Mouse (Mus musculus): ENCODE results near the gene Armc3. TPM values are rescaled to one million over a fixed set of nuclear protein-coding genes. Genes with fewer than 3 reads are reported as not detected.

Armc3 gene
- polyA plus RNA-seq, 1 experiment = 1.0 TPM

- Histone ChIP-seq H3K4me1 (ENCODE audit: control insufficient read depth, insufficient read depth, low read length) (no peaks in the 10 kb centered on the region), H3K4me3 (replicated peaks; ENCODE audit: extremely low read depth, low read depth, low read length) (no peak overlapping the region)
- DNase-seq = no peak
- WGBS = 64% methylated on average over 2 of the region's 2 CpGs
- TF ChIP-seq CTCF (IDR thresholded peaks at IDR 0.05; ENCODE audit: insufficient read depth, low read length) (no peak), POLR2A (IDR thresholded peaks at IDR 0.05; ENCODE audit: borderline replicate concordance, extremely low read depth, low read depth, low read length) (no peak)
Measured at GRCm38 (mm10) chr2:19265834-19266233, 66.7 kb downstream of the Armc3 start.

GRCm38 (mm10) chr2:19267396-19267795 lies 68.3 kb downstream of the Armc3 start:
- DNase-seq = no peak
- no peak for TF ChIP-seq POLR2A (IDR thresholded peaks at IDR 0.05; ENCODE audit: borderline replicate concordance, extremely low read depth, low read depth, low read length)
- TF ChIP-seq CTCF (IDR thresholded peaks at IDR 0.05; ENCODE audit: insufficient read depth, low read length) = no peak
- Histone ChIP-seq H3K4me3 (replicated peaks; ENCODE audit: extremely low read depth, low read depth, low read length) (no peak overlapping the region), H3K4me1 (ENCODE audit: control insufficient read depth, insufficient read depth, low read length) (no peaks in the 10 kb centered on the region)
- 47% methylated on average over 2 of the region's 2 CpGs for WGBS

DNA sequence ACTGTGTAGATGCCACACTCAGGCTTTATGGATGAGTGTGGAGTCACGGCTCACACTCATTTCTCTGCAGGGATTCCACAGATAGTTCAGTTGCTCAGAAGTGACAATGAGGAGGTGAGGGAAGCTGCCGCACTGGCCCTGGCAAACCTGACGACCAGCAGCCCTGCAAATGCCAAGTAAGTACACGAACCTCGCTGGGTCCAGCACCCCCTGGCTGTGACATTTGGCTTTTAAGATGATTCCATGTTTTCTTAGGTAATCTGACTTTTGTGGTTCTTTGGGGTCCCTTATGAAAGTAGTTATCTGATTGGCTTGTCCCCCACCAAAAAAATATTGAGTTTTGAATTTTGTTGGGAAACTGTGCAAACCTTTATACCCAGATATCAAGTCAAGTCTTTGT lies 70.9 kb downstream of the Armc3 start:
- TF ChIP-seq POLR2A (IDR thresholded peaks at IDR 0.05; ENCODE audit: borderline replicate concordance, extremely low read depth, low read depth, low read length) = no peak
- TF ChIP-seq CTCF (IDR thresholded peaks at IDR 0.05; ENCODE audit: insufficient read depth, low read length) = no peak
- WGBS = 43% methylated on average over 5 of the region's 5 CpGs
- DNase-seq = no peak
- Histone ChIP-seq H3K4me1 (ENCODE audit: control insufficient read depth, insufficient read depth, low read length) (no peaks in the 10 kb centered on the region), H3K4me3 (replicated peaks; ENCODE audit: extremely low read depth, low read depth, low read length) (no peak overlapping the region)

DNA sequence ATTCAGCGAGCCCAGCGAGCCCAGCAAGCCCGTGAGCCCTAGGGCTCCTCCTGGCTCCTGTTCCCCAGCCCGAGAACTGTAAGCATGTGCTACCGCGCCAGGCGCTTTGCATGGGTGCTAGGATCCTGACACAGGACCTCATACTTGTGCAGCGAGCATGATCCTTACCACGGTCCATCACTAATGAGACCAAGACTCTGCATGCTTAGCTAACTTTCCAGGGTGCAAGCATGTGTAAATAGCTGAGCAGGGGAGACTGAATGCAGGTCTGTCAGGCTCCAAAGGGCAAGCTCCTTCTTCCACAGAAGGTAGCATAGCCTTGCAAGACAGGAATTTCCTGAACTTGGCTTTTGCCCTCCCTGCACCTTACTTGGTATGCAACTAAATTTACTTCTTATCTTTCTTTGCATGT lies 71.6 kb downstream of the Armc3 start:
- no peaks in the 10 kb centered on the region for H3K4me1 ChIP-seq (ENCODE audit: control insufficient read depth, insufficient read depth, low read length)
- WGBS = 59% methylated on average over 9 of the region's 9 CpGs
- TF ChIP-seq POLR2A (IDR thresholded peaks at IDR 0.05; ENCODE audit: borderline replicate concordance, extremely low read depth, low read depth, low read length) = no peak
- TF ChIP-seq CTCF (IDR thresholded peaks at IDR 0.05; ENCODE audit: insufficient read depth, low read length) = no peak
- no peak overlapping the region for H3K4me3 ChIP-seq (replicated peaks; ENCODE audit: extremely low read depth, low read depth, low read length)
- no peak for DNase-seq

GRCm38 (mm10) chr2:19274583-19274982 lies 75.5 kb downstream of the Armc3 start:
- TF ChIP-seq CTCF (IDR thresholded peaks at IDR 0.05; ENCODE audit: insufficient read depth, low read length) (no peak), POLR2A (IDR thresholded peaks at IDR 0.05; ENCODE audit: borderline replicate concordance, extremely low read depth, low read depth, low read length) (no peak)
- no peak for DNase-seq
- WGBS = 37% methylated on average over 2 of the region's 2 CpGs
- Histone ChIP-seq H3K4me3 (replicated peaks; ENCODE audit: extremely low read depth, low read depth, low read length) (no peak overlapping the region), H3K4me1 (ENCODE audit: control insufficient read depth, insufficient read depth, low read length) (no peaks in the 10 kb centered on the region)

DNA sequence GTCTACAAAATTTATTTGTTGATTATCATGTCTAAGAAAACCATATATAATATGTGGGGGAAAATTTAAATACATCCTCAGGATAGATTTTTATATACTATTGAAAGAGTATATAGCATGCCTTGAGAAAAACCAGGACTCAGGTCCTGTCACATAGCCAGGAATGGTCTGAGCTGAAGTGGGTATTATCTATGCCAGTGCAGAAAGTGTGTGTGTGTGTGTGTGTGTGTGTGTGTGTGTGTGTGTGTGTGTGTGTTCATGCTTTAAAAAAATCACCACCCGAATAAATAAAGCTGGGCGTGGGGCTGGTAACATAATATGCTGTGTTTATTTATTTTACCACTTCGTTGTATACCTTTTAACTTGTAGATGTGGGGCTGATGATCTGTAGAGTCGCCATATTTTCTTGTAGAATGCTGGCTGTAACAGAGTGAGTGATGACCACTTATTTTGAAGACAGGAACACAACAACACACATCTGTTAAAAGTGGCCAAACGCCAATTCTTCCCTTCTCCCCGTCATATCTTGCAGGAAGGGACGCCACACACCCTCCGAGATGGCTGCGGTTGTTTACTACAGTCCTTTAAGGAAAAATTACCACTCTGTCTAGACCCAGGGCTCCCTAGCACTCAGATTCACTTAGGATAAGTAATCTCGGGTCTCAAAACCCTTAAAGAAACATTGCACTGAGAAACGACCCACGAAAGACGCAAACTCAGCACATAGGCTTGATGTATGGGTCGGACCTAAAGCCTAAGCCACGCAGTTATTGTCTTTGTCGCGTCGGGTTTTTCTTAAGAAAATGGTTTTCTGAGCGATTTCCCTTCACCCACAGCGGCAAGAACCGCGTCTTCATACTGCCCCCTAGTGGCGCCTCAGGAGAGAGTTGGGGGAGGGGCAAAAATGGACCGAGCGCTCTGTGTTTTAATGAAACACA lies 76.8 kb downstream of the Armc3 start:
- WGBS = 4% methylated on average over 25 of the region's 25 CpGs
- H3K4me1 ChIP-seq (ENCODE audit: control insufficient read depth, insufficient read depth, low read length) = no peaks in the 10 kb centered on the region
- TF ChIP-seq CTCF (IDR thresholded peaks at IDR 0.05; ENCODE audit: insufficient read depth, low read length) = peak; percentile 76
- no peak for TF ChIP-seq POLR2A (IDR thresholded peaks at IDR 0.05; ENCODE audit: borderline replicate concordance, extremely low read depth, low read depth, low read length)
- peak; percentile 64 for DNase-seq
- peak overlapping the region; percentile 69 for H3K4me3 ChIP-seq (replicated peaks; ENCODE audit: extremely low read depth, low read depth, low read length)

GRCm38 (mm10) chr2:19280331-19280730 lies 81.2 kb downstream of the Armc3 start:
- Histone ChIP-seq H3K4me3 (replicated peaks; ENCODE audit: extremely low read depth, low read depth, low read length) (no peak overlapping the region), H3K4me1 (ENCODE audit: control insufficient read depth, insufficient read depth, low read length) (no peaks in the 10 kb centered on the region)
- no peak for DNase-seq
- WGBS = 82% methylated on average over 11 of the region's 11 CpGs
- no peak for TF ChIP-seq CTCF (IDR thresholded peaks at IDR 0.05; ENCODE audit: insufficient read depth, low read length)
- TF ChIP-seq POLR2A (IDR thresholded peaks at IDR 0.05; ENCODE audit: borderline replicate concordance, extremely low read depth, low read depth, low read length) = no peak

GRCm38 (mm10) chr2:19292366-19292765 lies 93.3 kb downstream of the Armc3 start:
- no peak for DNase-seq
- no peaks in the 10 kb centered on the region for H3K4me1 ChIP-seq (ENCODE audit: control insufficient read depth, insufficient read depth, low read length)
- H3K4me3 ChIP-seq (replicated peaks; ENCODE audit: extremely low read depth, low read depth, low read length) = no peak overlapping the region
- no peak for TF ChIP-seq CTCF (IDR thresholded peaks at IDR 0.05; ENCODE audit: insufficient read depth, low read length)
- TF ChIP-seq POLR2A (IDR thresholded peaks at IDR 0.05; ENCODE audit: borderline replicate concordance, extremely low read depth, low read depth, low read length) = no peak
- 55% methylated on average over 3 of the region's 3 CpGs for WGBS

DNA sequence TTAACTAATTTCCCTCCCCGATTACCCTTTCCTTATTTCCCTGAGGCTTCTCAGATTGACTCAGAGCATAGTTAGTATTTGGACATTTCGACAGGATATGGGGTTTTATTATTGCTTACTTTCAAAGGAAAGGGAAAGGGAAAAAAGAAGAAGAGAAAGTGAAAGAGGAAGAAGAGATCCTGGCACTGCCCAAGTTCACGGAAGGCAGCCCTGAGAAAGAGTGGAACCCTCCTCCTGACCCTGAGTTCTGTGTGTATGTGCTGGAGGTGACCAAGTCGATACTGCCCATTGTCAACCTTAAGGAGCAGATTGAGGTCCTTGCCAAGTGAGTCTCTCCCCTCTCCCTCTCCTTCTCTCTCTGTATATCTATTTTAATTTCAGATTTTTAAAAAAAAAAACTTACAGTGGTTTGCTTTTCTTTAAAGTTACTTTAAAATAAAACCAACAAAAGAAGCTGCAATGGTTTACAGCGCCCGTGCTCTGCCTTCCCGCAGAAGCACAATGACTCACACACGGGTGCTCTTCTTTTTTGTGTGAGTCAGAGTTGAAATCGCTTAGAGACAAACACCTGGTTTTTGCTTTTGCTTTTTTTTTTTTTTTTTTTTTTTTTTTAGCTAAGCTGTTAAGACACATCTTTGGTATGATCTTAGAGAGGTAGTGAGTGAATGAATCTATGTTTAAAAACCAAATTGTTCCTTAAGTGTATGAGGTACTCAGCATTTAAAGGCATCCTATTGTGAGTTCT lies 101.4 kb downstream of the Armc3 start:
- no peak for DNase-seq
- peak overlapping the region; percentile 19 for H3K4me3 ChIP-seq (replicated peaks; ENCODE audit: extremely low read depth, low read depth, low read length)
- peaks cover 7% of the 10 kb centered on the region for H3K4me1 ChIP-seq (ENCODE audit: control insufficient read depth, insufficient read depth, low read length)
- WGBS = 49% methylated on average over 9 of the region's 9 CpGs
- TF ChIP-seq CTCF (IDR thresholded peaks at IDR 0.05; ENCODE audit: insufficient read depth, low read length) = no peak
